Mouse (Mus musculus) forebrain, postnatal 0 days (tissue): Measurements from ENCODE around the gene C1qb. TPM values are rescaled to one million over a fixed set of nuclear protein-coding genes. Genes with fewer than 3 reads are reported as not detected.

Experiments
- ATAC-seq: fragments of 200-750 bp; cut with Nextera tagmentation; 2 replicates; pipeline ENCODE4 v1.8.0; 2017; ENCODE audit warnings: mild to moderate bottlenecking, moderate library complexity
- DNase-seq: peaks from one replicate; pipeline ENCODE4 v3.0.0-alpha.2; 2015
- H3K27ac ChIP-seq: fragments of 300-500 bp; sonication (generic); 2 replicates; pipeline ENCODE4 v1.5.1; 2014; ENCODE audit warnings: low read depth, mild to moderate bottlenecking, antibody characterized with exemption, low read length, moderate library complexity, mixed read lengths
- H3K27me3 ChIP-seq: fragments of 300-500 bp; sonication (generic); 2 replicates; pipeline ENCODE4 v1.6.1; 2014; ENCODE audit warnings: mild to moderate bottlenecking, low read length, mixed read lengths; ENCODE audit not compliant: insufficient read depth
- H3K36me3 ChIP-seq: fragments of 300-500 bp; sonication (generic); 2 replicates; pipeline ENCODE4 v1.6.1; 2014; ENCODE audit warnings: mild to moderate bottlenecking, moderate library complexity; ENCODE audit not compliant: insufficient read depth
- H3K4me1 ChIP-seq: fragments of 300-500 bp; sonication (generic); 2 replicates; pipeline ENCODE4 v1.6.1; 2014; ENCODE audit warnings: antibody characterized with exemption; ENCODE audit not compliant: insufficient read depth
- H3K4me2 ChIP-seq: fragments of 300-500 bp; sonication (generic); 2 replicates; pipeline ENCODE4 v1.6.1; 2014; ENCODE audit warnings: low read depth, mild to moderate bottlenecking, moderate library complexity
- H3K4me3 ChIP-seq: fragments of 300-500 bp; sonication (generic); 2 replicates; pipeline ENCODE4 v1.5.1; 2014; ENCODE audit warnings: low read depth, low read length, mixed read lengths
- H3K9ac ChIP-seq: fragments of 300-500 bp; sonication (generic); 2 replicates; pipeline ENCODE4 v1.6.1; 2014; ENCODE audit warnings: mild to moderate bottlenecking
- H3K9me3 ChIP-seq: fragments of 300-500 bp; sonication (generic); 2 replicates; pipeline ENCODE4 v1.6.1; 2016; ENCODE audit warnings: low read length
- CTCF ChIP-seq: sonication (generic); IDR thresholded peaks from 2 replicates; pipeline ENCODE4 v1.5.1; 2016; ENCODE audit warnings: antibody characterized with exemption, control low read depth, low read depth
- WGBS: fragments of 180-500 bp; shearing (Covaris S2); extraction: QIAGEN DNeasy Blood & Tissue Kit; methylation state at CpG from one replicate; pipeline ENCODE4 v1.1.7; 2014; 5-methylcytosine and 5-hydroxymethylcytosine counted together
- polyA plus RNA-seq: library from polyadenylated mRNA; unstranded; fragments of >200 nt; fragmentation: Nextera tagmentation; extraction: Ambion mirVana; gene quantifications from 2 replicates; pipeline ENCODE4 v1.2.1, GENCODE M21; 2015
- total RNA-seq: library from RNA; depleted of rRNA; stranded (reverse); fragments of >200 nt; gene quantifications from 2 replicates; pipeline ENCODE4 v1.2.3, GENCODE M21; 2014

C1qb gene
- total and polyA plus RNA-seq, 2 experiments from 2014 or later = 57.1 to 67.4 TPM

- no peak for TF ChIP-seq CTCF
- no peak for DNase-seq
- Histone ChIP-seq H3K4me3 (no peak overlapping the region), H3K27me3 (no peaks in the 10 kb centered on the region), H3K4me1 (no peaks in the 10 kb centered on the region), H3K4me2 (no peak overlapping the region), H3K36me3 (no peaks in the 10 kb centered on the region), H3K9me3 (no peaks in the 10 kb centered on the region), H3K27ac (no peak overlapping the region), H3K9ac (no peak overlapping the region)
- 56% methylated on average over 5 of the region's 5 CpGs for WGBS
- ATAC-seq = no peak
Measured at GRCm38 (mm10) chr4:136852119-136852518, 33.9 kb downstream of the C1qb start.

- ATAC-seq = no peak
Measured at GRCm38 (mm10) chr4:136848565-136848964, 37.4 kb downstream of the C1qb start.

GRCm38 (mm10) chr4:136847166-136847565 is 38.8 kb downstream of the C1qb start:
- H3K36me3 ChIP-seq = no peaks in the 10 kb centered on the region
- no peaks in the 10 kb centered on the region for H3K9me3 ChIP-seq
- H3K4me1 ChIP-seq = no peaks in the 10 kb centered on the region
- WGBS = 51% methylated on average over 6 of the region's 6 CpGs
- TF ChIP-seq CTCF = no peak
- H3K9ac ChIP-seq = no peak overlapping the region
- ATAC-seq (no peak), DNase-seq (no peak)
- no peak overlapping the region for H3K27ac ChIP-seq
- H3K4me3 ChIP-seq = no peak overlapping the region
- H3K27me3 ChIP-seq = no peaks in the 10 kb centered on the region
- H3K4me2 ChIP-seq = no peak overlapping the region

More at GRCm38 (mm10) chr4:136848565-136848964, 37.4 kb downstream of the C1qb start:
- H3K27me3 ChIP-seq = no peaks in the 10 kb centered on the region
- no peak overlapping the region for H3K4me3 ChIP-seq
- no peak overlapping the region for H3K27ac ChIP-seq
- no peak for TF ChIP-seq CTCF
- no peak for DNase-seq
- no peak overlapping the region for H3K9ac ChIP-seq
- WGBS = 59% methylated on average over 4 of the region's 4 CpGs
- H3K4me2 ChIP-seq = no peak overlapping the region
- H3K4me1 ChIP-seq = no peaks in the 10 kb centered on the region
- no peaks in the 10 kb centered on the region for H3K36me3 ChIP-seq
- H3K9me3 ChIP-seq = no peaks in the 10 kb centered on the region

DNA sequence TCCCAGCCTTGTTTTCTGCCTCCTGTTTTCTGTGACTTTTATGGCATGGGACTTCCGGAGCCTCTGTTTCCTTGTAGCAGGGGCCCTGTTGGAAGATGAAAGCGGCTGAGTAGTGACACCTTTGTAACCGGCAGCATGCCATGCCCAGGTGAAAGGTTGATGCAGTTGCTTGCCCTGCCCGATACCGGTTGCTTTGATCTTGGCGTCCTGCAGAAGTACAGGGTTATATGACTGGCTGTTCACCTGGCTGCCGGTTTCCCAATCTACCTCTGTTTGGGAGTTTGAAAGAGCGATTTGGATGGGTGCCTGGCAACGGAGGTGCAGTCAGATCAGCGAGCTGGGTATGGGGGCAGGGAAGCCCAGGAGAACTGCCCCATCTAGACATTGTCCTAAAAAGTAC is 43.2 kb downstream of the C1qb start:
- H3K4me3 ChIP-seq = no peak overlapping the region
- 88% methylated on average over 10 of the region's 10 CpGs for WGBS
- DNase-seq = no peak

GRCm38 (mm10) chr4:136842033-136842432 is 44.0 kb downstream of the C1qb start:
- no peak for TF ChIP-seq CTCF
- H3K36me3 ChIP-seq = no peaks in the 10 kb centered on the region
- WGBS = 91% methylated on average over 4 of the region's 4 CpGs

More for the DNA sequence above, 43.2 kb downstream of the C1qb start:
- no peak overlapping the region for H3K4me2 ChIP-seq
- no peaks in the 10 kb centered on the region for H3K4me1 ChIP-seq
- TF ChIP-seq CTCF = no peak
- ATAC-seq = no peak
- no peaks in the 10 kb centered on the region for H3K36me3 ChIP-seq
- no peak overlapping the region for H3K27ac ChIP-seq
- H3K9me3 ChIP-seq = no peaks in the 10 kb centered on the region
- no peak overlapping the region for H3K9ac ChIP-seq
- H3K27me3 ChIP-seq = no peaks in the 10 kb centered on the region

DNA sequence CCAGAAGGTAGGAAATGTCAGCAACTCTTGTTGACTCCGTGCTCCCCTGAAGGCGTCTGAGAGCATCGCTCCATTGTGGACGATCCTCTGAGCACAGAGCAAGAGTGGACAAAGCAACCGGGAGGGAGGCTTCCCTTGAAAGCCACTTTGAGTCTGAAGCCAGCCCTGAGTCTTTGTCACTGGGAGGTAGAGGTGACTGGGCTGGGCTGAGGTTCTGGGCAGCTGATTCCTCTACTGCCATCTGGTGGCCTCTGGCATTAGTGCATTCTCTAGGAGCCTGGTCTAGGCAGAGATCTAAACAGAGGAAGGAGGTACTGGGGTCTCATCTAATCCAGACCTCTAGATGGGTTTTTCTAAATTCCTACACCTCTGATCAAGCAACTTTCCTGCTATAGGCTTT is 44.9 kb downstream of the C1qb start:
- Histone ChIP-seq H3K9ac (no peak overlapping the region), H3K4me3 (no peak overlapping the region), H3K4me1 (no peaks in the 10 kb centered on the region), H3K4me2 (0 out of 2 replicates have a peak overlapping the region, but pooled peaks have one; percentile 24), H3K27ac (no peak overlapping the region), H3K36me3 (no peaks in the 10 kb centered on the region), H3K27me3 (no peaks in the 10 kb centered on the region), H3K9me3 (no peaks in the 10 kb centered on the region)
- ATAC-seq (peak; percentile 57), DNase-seq (peak; percentile 91)
- TF ChIP-seq CTCF = peak; percentile 95
- WGBS = 4% methylated on average over 5 of the region's 5 CpGs

More at GRCm38 (mm10) chr4:136842033-136842432, 44.0 kb downstream of the C1qb start:
- Histone ChIP-seq H3K27ac (no peak overlapping the region), H3K4me2 (no peak overlapping the region), H3K9me3 (no peaks in the 10 kb centered on the region), H3K27me3 (no peaks in the 10 kb centered on the region), H3K4me1 (no peaks in the 10 kb centered on the region), H3K9ac (no peak overlapping the region), H3K4me3 (no peak overlapping the region)
- no peak for ATAC-seq
- DNase-seq = no peak

- H3K27me3 ChIP-seq = no peaks in the 10 kb centered on the region
- H3K4me1 ChIP-seq = peaks cover 4% of the 10 kb centered on the region; the same call in 1 of the 2 replicates
- WGBS = 26% methylated on average over 9 of the region's 9 CpGs
- ATAC-seq = no peak
- no peak overlapping the region for H3K9ac ChIP-seq
- H3K4me3 ChIP-seq = no peak overlapping the region
- H3K4me2 ChIP-seq = no peak overlapping the region
- H3K9me3 ChIP-seq = no peaks in the 10 kb centered on the region
- DNase-seq = no peak
- no peak for TF ChIP-seq CTCF
- H3K36me3 ChIP-seq = no peaks in the 10 kb centered on the region
- H3K27ac ChIP-seq = no peak overlapping the region
Measured at GRCm38 (mm10) chr4:136838462-136838861, 47.5 kb downstream of the C1qb start.
